Mouse (Mus musculus) ES-E14 (cell line): Measurements from ENCODE around the gene Psg16.

Source experiments
- CHD2 ChIP-seq: IDR thresholded peaks from 2 replicates; pipeline ENCODE4 v1.6.1; 2014; ENCODE audit warnings: mild to moderate bottlenecking, low read depth, low read length, inconsistent platforms
- HCFC1 ChIP-seq: IDR thresholded peaks from 2 replicates; pipeline ENCODE4 v1.6.1; 2012; ENCODE audit warnings: low read length, inconsistent platforms, borderline replicate concordance; ENCODE audit not compliant: insufficient read depth
- MAFK ChIP-seq: IDR thresholded peaks from 2 replicates; pipeline ENCODE4 v1.6.1; 2014; ENCODE audit warnings: mild to moderate bottlenecking, low read depth, low read length, inconsistent platforms; ENCODE audit not compliant: insufficient read depth
- ZC3H11A ChIP-seq: IDR thresholded peaks from 2 replicates; pipeline ENCODE4 v1.6.1; 2012; ENCODE audit warnings: low read depth, mild to moderate bottlenecking, inconsistent platforms, low read length, borderline replicate concordance

DNA sequence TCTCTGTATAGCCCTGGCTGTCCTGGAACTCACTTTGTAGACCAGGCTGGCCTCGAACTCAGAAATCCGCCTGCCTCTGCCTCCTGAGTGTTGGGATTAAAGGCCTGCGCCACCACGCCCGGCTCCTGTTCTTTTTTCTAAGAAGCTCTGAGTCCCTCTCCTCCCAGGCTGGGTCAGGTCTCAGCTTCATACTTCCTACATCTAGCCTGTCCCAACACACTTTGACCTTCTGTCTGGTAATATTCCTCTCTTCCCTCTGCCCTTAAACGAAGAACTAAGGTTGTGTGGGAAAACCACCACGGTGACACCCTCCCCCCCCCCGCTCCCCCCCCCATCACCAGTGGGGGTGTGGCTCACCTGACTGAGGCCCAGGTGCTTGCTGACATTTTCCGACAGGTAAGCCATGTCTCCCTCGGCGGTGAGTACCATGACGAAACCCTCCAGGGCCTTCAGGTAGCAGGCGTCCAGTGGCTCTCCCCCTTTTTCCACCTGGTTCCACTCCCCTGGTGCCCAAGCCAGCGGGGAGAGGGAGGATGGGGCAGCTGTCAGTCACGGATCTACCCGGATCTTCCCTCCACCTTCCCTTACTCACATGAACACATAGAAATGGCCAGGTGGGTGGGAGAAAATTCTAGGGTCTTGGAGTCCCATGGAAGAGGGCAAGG, 19.4 kb upstream of the Psg16 start:
- TF ChIP-seq CHD2 (no peak), MAFK (no peak), ZC3H11A (no peak), HCFC1 (no peak)
